Mouse (Mus musculus): ENCODE data around the gene Rnf150. TPM values are rescaled to one million over a fixed set of nuclear protein-coding genes. Genes with fewer than 3 reads are reported as not detected.

Rnf150 gene
- polyA plus RNA-seq, 1 experiment from 2014 or later = 2.1 TPM

DNA sequence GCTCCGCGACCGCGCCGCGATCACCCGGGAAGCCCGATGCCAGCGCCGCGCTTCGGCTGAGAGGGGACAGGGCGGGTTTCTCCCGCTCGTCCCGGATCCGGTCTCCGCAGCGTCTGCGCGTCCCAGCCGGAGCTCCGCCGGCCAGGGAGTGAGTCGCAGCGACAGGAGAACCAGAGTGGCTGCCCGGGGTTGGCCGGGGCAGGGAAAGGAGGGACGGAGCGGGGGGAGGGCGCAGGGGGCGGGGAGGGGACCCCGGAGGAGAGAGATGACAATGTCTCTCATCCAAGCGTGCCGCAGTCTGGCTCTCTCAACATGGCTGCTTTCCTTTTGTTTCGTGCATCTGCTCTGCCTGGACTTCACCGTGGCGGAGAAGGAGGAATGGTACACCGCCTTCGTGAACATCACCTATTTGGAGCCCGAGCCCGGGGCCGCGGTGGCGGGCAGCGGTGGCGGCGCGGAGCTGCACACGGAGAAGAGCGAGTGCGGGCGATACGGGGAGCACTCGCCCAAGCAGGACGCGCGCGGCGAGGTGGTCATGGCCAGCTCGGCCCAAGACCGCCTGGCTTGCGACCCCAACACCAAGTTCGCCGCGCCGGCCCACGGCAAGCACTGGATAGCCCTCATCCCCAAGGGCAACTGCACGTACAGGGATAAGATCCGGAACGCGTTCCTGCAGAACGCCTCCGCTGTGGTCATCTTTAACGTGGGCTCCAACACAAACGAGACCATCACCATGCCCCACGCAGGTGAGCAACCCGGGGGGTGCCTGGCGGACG lies 777 bp downstream of the Rnf150 start:
- Histone ChIP-seq H3K4me3 (peak overlapping the region; percentile 80), H3K4me2 (replicated peaks) (peak overlapping the region; percentile 90), H3K27me3 (0 out of 2 replicates have a peak, but pooled peaks cover 3% of the 10 kb centered on the region), H3K9ac (peak overlapping the region; percentile 87), H3K9me3 (no peaks in the 10 kb centered on the region), H3K4me1 (peaks cover 21% of the 10 kb centered on the region), H3K27ac (peak overlapping the region; percentile 59; the same call in 1 of the 2 replicates), H3K36me3 (no peaks in the 10 kb centered on the region)
- under 1% methylated on average over 80 of the region's 80 CpGs for WGBS
- ATAC-seq (ENCODE audit: low FRiP score, low read depth) = peak; percentile 70

DNA sequence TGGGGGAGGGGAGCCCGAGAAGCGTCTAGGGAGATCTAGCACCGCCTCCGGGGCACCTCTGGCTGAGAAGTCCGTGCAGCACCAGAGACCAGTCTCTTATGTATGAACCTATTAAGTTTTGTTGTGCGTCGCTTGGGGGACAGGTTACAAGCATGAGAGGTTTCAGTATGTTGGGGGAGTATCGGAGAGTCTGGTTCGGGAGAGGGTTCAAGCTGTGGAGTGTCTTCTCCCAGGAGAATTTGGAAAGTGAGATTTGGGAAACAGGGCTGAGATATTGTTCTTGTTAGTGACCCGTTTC lies 1.3 kb downstream of the Rnf150 start:
- Histone ChIP-seq H3K27ac (peak overlapping the region; percentile 59; the same call in 1 of the 2 replicates), H3K9ac (peak overlapping the region; percentile 87), H3K4me3 (peak overlapping the region; percentile 80), H3K27me3 (0 out of 2 replicates have a peak, but pooled peaks cover 3% of the 10 kb centered on the region), H3K4me2 (replicated peaks) (peak overlapping the region; percentile 90), H3K4me1 (peaks cover 21% of the 10 kb centered on the region), H3K36me3 (no peaks in the 10 kb centered on the region), H3K9me3 (no peaks in the 10 kb centered on the region)
- peak; percentile 38; the same call in 1 of the 2 replicates for ATAC-seq (ENCODE audit: low FRiP score, low read depth)
- under 1% methylated on average over 10 of the region's 10 CpGs for WGBS

DNA sequence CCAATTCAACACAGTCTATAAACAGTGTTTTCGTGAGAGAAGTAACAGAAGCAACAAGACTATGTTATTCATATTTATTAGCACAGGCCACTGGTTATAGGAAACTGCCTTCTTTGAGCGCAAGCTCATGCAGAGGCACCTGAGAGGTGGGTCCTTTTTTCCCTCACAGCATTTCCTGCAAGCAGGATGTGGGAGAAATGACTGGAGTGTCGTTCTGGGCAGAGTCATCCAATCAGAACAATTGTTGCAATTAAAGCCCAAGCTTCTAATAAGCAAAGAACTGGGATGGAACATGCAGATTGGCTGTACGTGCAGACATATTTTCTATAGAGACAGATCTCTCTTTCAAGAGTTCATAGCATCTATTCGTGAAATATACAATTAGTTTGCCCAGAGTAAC lies 2.1 kb downstream of the Rnf150 start:
- Histone ChIP-seq H3K27ac (no peak overlapping the region), H3K9ac (peak overlapping the region; percentile 87; the same call in 1 of the 2 replicates), H3K4me2 (replicated peaks) (peak overlapping the region; percentile 90), H3K4me1 (peaks cover 21% of the 10 kb centered on the region), H3K36me3 (no peaks in the 10 kb centered on the region), H3K27me3 (0 out of 2 replicates have a peak, but pooled peaks cover 3% of the 10 kb centered on the region), H3K4me3 (peak overlapping the region; percentile 80), H3K9me3 (no peaks in the 10 kb centered on the region)
- ATAC-seq (ENCODE audit: low FRiP score, low read depth) = no peak
- WGBS = 25% methylated on average over 5 of the region's 5 CpGs

GRCm38 (mm10) chr8:82866251-82866650 lies 3.1 kb downstream of the Rnf150 start:
- Histone ChIP-seq H3K9me3 (no peaks in the 10 kb centered on the region), H3K4me1 (peaks cover 29% of the 10 kb centered on the region), H3K4me3 (peak overlapping the region; percentile 80; the same call in 1 of the 2 replicates), H3K27me3 (0 out of 2 replicates have a peak, but pooled peaks cover 3% of the 10 kb centered on the region), H3K4me2 (replicated peaks) (peak overlapping the region; percentile 90), H3K27ac (no peak overlapping the region), H3K9ac (no peak overlapping the region), H3K36me3 (no peaks in the 10 kb centered on the region)
- WGBS = 22% methylated on average over 1 of the region's 1 CpGs
- no peak for ATAC-seq (ENCODE audit: low FRiP score, low read depth)

DNA sequence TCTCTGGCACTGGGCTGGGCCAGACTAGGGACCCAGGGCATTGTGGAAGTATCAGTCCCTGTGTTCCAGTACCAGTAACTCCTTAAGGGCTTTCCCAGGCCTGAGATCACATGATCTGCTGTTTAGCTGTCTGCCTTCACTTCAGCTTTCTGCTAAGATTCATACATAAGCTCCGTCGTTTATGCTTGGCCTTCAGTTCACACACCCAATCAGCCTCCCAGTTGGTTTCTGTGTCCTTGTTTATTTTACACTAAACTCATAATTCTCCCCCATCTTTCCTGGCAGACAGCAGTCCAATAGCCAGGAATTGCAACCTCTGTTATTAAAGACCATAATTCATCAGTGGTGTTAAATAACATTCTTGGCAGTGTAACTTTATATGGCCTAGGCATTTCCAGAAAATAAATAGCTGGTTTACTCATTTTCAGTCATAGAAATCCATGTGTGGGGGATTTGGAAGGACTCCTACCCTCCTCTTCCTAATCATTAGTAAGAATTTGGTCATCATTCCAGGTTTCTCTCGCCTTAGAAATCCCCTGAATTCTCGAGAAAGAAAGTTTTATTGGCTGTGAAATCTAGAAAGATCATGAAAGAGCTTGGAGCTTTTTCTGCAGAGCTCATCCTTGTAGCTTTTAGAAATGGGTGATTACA lies 7.8 kb downstream of the Rnf150 start:
- 36% methylated on average over 4 of the region's 4 CpGs for WGBS
- Histone ChIP-seq H3K27ac (peak overlapping the region; percentile 44; the same call in 1 of the 2 replicates), H3K36me3 (no peaks in the 10 kb centered on the region), H3K9me3 (no peaks in the 10 kb centered on the region), H3K4me3 (no peak overlapping the region), H3K4me1 (peaks cover 20% of the 10 kb centered on the region), H3K27me3 (no peaks in the 10 kb centered on the region), H3K9ac (no peak overlapping the region), H3K4me2 (replicated peaks) (no peak overlapping the region)
- peak; percentile 34; the same call in 1 of the 2 replicates for ATAC-seq (ENCODE audit: low FRiP score, low read depth)

- H3K27me3 ChIP-seq = no peaks in the 10 kb centered on the region
- no peak overlapping the region for H3K4me2 ChIP-seq (replicated peaks)
- no peak for ATAC-seq (ENCODE audit: low FRiP score, low read depth)
- peaks cover 21% of the 10 kb centered on the region for H3K4me1 ChIP-seq
- H3K27ac ChIP-seq = no peak overlapping the region
- H3K4me3 ChIP-seq = no peak overlapping the region
- 87% methylated on average over 4 of the region's 4 CpGs for WGBS
- no peaks in the 10 kb centered on the region for H3K36me3 ChIP-seq
- H3K9ac ChIP-seq = no peak overlapping the region
- H3K9me3 ChIP-seq = no peaks in the 10 kb centered on the region
Observed at GRCm38 (mm10) chr8:82871986-82872385, 8.8 kb downstream of the Rnf150 start.

GRCm38 (mm10) chr8:82874102-82874501 lies 10.9 kb downstream of the Rnf150 start:
- 83% methylated on average over 2 of the region's 2 CpGs for WGBS
- H3K27me3 ChIP-seq = no peaks in the 10 kb centered on the region
- no peaks in the 10 kb centered on the region for H3K36me3 ChIP-seq
- H3K9ac ChIP-seq = no peak overlapping the region
- no peaks in the 10 kb centered on the region for H3K9me3 ChIP-seq
- no peak overlapping the region for H3K4me2 ChIP-seq (replicated peaks)
- ATAC-seq (ENCODE audit: low FRiP score, low read depth) = no peak
- H3K27ac ChIP-seq = no peak overlapping the region
- H3K4me3 ChIP-seq = no peak overlapping the region
- peaks cover 22% of the 10 kb centered on the region for H3K4me1 ChIP-seq

DNA sequence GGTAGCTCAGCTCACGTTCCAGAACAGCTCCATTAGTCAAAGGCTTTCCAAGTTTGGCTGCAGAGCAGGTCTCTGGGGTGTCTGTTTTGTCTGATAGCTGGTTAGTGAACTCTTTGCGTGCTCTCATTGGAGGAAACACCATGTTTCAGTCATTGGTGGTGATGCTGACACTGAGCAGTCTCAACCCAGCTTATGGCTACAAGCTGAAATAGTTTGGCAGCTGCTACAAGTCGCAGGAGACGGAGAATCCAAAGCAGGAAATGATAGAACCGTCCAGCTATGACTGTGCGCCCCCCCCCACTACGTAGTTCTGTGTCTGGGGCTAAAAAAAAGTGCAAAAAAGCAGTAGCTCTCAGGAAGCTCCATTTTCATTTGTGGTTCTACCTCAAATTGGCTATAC lies 12.0 kb downstream of the Rnf150 start:
- H3K4me1 ChIP-seq = peaks cover 22% of the 10 kb centered on the region
- H3K27me3 ChIP-seq = no peaks in the 10 kb centered on the region
- no peak overlapping the region for H3K27ac ChIP-seq
- no peak overlapping the region for H3K9ac ChIP-seq
- no peaks in the 10 kb centered on the region for H3K9me3 ChIP-seq
- no peak overlapping the region for H3K4me2 ChIP-seq (replicated peaks)
- ATAC-seq (ENCODE audit: low FRiP score, low read depth) = peak; percentile 68; the same call in 1 of the 2 replicates
- no peaks in the 10 kb centered on the region for H3K36me3 ChIP-seq
- H3K4me3 ChIP-seq = no peak overlapping the region
- WGBS = 65% methylated on average over 7 of the region's 7 CpGs

GRCm38 (mm10) chr8:82884480-82884879 lies 21.3 kb downstream of the Rnf150 start:
- peaks cover 8% of the 10 kb centered on the region for H3K4me1 ChIP-seq
- H3K4me3 ChIP-seq = no peak overlapping the region
- no peak overlapping the region for H3K27ac ChIP-seq
- no peak overlapping the region for H3K4me2 ChIP-seq (replicated peaks)
- no peak for ATAC-seq (ENCODE audit: low FRiP score, low read depth)
- H3K36me3 ChIP-seq = no peaks in the 10 kb centered on the region
- no peaks in the 10 kb centered on the region; the same call in 1 of the 2 replicates for H3K27me3 ChIP-seq
- no peak overlapping the region for H3K9ac ChIP-seq
- 48% methylated on average over 4 of the region's 4 CpGs for WGBS
- H3K9me3 ChIP-seq = no peaks in the 10 kb centered on the region

DNA sequence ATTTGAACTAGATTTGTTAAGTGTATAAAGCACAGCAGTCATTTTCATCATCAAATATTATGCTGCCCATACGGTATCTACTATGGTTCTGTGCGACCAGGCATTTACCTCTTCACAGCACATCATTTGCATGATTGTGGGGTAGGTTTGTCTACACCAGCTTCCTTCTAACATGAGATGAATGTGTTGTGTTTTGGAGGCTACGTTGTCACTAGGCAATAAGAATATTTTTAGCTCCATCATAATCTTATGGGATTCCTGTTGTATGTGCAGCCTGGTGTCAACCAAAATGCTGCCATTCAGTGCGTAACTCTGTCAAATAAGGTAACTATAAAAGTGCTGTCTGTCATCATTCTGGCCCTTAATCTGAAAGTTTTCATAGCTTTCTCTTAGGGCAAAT lies 24.1 kb downstream of the Rnf150 start:
- H3K4me1 ChIP-seq = peaks cover 13% of the 10 kb centered on the region
- H3K27me3 ChIP-seq = no peaks in the 10 kb centered on the region; the same call in 1 of the 2 replicates
- no peak overlapping the region for H3K27ac ChIP-seq
- no peak overlapping the region for H3K4me3 ChIP-seq
- 90% methylated on average over 4 of the region's 4 CpGs for WGBS
- H3K9me3 ChIP-seq = no peaks in the 10 kb centered on the region
- no peak overlapping the region for H3K4me2 ChIP-seq (replicated peaks)
- H3K36me3 ChIP-seq = no peaks in the 10 kb centered on the region
- no peak overlapping the region for H3K9ac ChIP-seq
- no peak for ATAC-seq (ENCODE audit: low FRiP score, low read depth)

- WGBS = 18% methylated on average over 10 of the region's 10 CpGs
- H3K4me2 ChIP-seq (replicated peaks) = no peak overlapping the region
- peak; percentile 28; the same call in 1 of the 2 replicates for ATAC-seq (ENCODE audit: low FRiP score, low read depth)
- H3K27ac ChIP-seq = no peak overlapping the region
- no peaks in the 10 kb centered on the region for H3K36me3 ChIP-seq
- no peak overlapping the region for H3K9ac ChIP-seq
- H3K4me1 ChIP-seq = peaks cover 13% of the 10 kb centered on the region
- H3K27me3 ChIP-seq = no peaks in the 10 kb centered on the region; the same call in 1 of the 2 replicates
- H3K4me3 ChIP-seq = no peak overlapping the region
- H3K9me3 ChIP-seq = no peaks in the 10 kb centered on the region
Observed at GRCm38 (mm10) chr8:82889062-82889720, 26.0 kb downstream of the Rnf150 start.

GRCm38 (mm10) chr8:82895091-82895490 lies 31.9 kb downstream of the Rnf150 start:
- Histone ChIP-seq H3K27me3 (no peaks in the 10 kb centered on the region), H3K9me3 (no peaks in the 10 kb centered on the region), H3K4me3 (no peak overlapping the region), H3K9ac (no peak overlapping the region), H3K27ac (no peak overlapping the region), H3K4me1 (0 out of 2 replicates have a peak, but pooled peaks cover 6% of the 10 kb centered on the region), H3K4me2 (replicated peaks) (no peak overlapping the region), H3K36me3 (no peaks in the 10 kb centered on the region)
- 37% methylated on average over 4 of the region's 4 CpGs for WGBS
- ATAC-seq (ENCODE audit: low FRiP score, low read depth) = no peak

Data from limb, embryonic 13.5 days (tissue).